Mouse (Mus musculus): ENCODE measurements around the gene Gpr171. TPM values are rescaled to one million over a fixed set of nuclear protein-coding genes. Genes with fewer than 3 reads are reported as not detected.

Gpr171 gene
- polyA plus RNA-seq (2017; shearing (Covaris generic)): 10 to 100 TPM; 45.1 to 50.8 TPM

GRCm38 (mm10) chr3:59101218-59101986, at the start of gene Gpr171:
TSS of gene Gpr171 (minus strand) at chr3:59101821.

Other genes with a start within 250 kb of the Gpr171 start
- under 1 TPM in 1 of 2 experiments, not detected in 1; 0.12 TPM for gene Clrn1, start 216.5 kb downstream of the Gpr171 start, polyA plus RNA-seq (2017; shearing (Covaris generic))
- gene Med12l, start 96.0 kb downstream of the Gpr171 start, polyA plus RNA-seq (2017; shearing (Covaris generic)): 1 to 10 TPM in 1 of 2 experiments, under 1 TPM in 1; 0.43 to 1.1 TPM
- gene P2ry14, start 51.8 kb upstream of the Gpr171 start, polyA plus RNA-seq (2017; shearing (Covaris generic)): 10 to 100 TPM in 1 of 2 experiments, 1 to 10 TPM in 1; 2.7 to 11.2 TPM
- gene Gpr87, start 93.3 kb upstream of the Gpr171 start, polyA plus RNA-seq (2017; shearing (Covaris generic)): not detected
- gene P2ry13, start 109.1 kb upstream of the Gpr171 start, polyA plus RNA-seq (2017; shearing (Covaris generic)): 1 to 10 TPM in 1 of 2 experiments, not detected in 1; 4.2 TPM
- gene P2ry12, start 161.1 kb upstream of the Gpr171 start, polyA plus RNA-seq (2017; shearing (Covaris generic)): under 1 TPM; 0.29 to 0.83 TPM
- gene Igsf10, start 242.6 kb upstream of the Gpr171 start, polyA plus RNA-seq (2017; shearing (Covaris generic)): under 1 TPM in 1 of 2 experiments, not detected in 1; 0.04 TPM

Data from inflammation-experienced regulatory T-cells (primary cell).